In the genomic region with DNA sequence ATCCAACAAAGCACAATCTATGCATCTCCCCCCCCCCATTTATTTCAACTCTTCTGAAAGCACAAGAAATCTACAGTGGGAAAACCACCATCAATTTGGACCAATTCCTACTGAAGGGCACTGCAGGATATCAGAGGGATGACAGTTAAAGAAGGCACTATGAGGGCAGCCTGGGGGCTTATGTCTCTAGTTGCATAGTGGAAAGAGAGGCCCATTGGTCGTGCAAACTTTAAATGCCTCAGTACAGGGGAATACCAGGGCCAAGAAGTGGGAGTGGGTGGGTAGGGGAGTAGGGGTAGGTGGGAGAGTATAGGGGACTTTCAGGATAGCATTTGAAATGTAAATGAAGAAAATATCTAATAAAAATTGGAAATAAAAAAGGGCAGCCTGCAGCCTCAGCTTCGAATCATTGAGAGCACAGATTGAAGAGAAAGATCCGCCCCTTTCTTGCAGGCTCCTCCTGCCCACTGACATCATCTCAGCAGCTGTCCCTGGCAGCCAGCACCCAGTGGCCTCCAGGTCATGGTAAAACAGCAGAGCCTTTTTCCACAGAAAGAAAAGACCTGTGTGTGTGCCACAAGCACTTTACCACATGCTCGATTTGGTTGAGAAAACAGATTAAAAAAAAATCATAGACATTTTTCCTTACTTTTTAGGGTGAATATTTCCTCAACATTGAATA, we compare ENCODE assay signal across 12 mouse cellular contexts.
A peak's percentile ranks its signal among the peaks of the same experiment; 100 is the strongest.
DNase-seq lines count a peak whose midpoint lies in the region; ATAC-seq and TF ChIP-seq lines count a peak whose summit lies in the region.
"Had no signal": no experiment of that assay in that cellular context is flagged by ENCODE, and none has a peak within 500 bp of the region (broad histone marks: within the 10 kb centered on the region; RNA-seq: fewer than 3 reads in every experiment).

No protein-coding gene starts in this region.

- H3K36me3 ChIP-seq in forebrain, embryonic 11.5 days (ENCODE audit: control insufficient read depth, insufficient read depth, low read length) = no peaks in the 10 kb centered on the region
- H3K36me3 ChIP-seq in forebrain, embryonic 10.5 days (replicated peaks) = no peaks in the 10 kb centered on the region
- H3K36me3 ChIP-seq in lung, postnatal 0 days (ENCODE audit: insufficient read depth, low read length) = no peaks in the 10 kb centered on the region
- H3K36me3 ChIP-seq: lung, embryonic 15.5 days had no signal

- DNase-seq in forebrain, embryonic 11.5 days (ENCODE audit: low spot score) = no peak
- DNase-seq in forebrain, embryonic 10.5 days (ENCODE audit: extremely low spot score, low spot score) = no peak
- peak; percentile 4 to 5 for DNase-seq in lung, adult 18-20 months
- no peak for DNase-seq in lung, postnatal 0 days (ENCODE audit: low spot score)
- DNase-seq in embryo, embryonic 10.5 days (ENCODE audit: low spot score) = peak; percentile 31
- DNase-seq in layer of hippocampus, adult 8-10 months (ENCODE audit: low spot score in 2 of 2) = peak; percentile 4 to 7
- no peak for DNase-seq in testis, postnatal 14 days (ENCODE audit: low spot score)
- DNase-seq: B cell, adult 2 months; cerebellum, adult 9-10 months had no signal

- no peaks in the 10 kb centered on the region for H3K27me3 ChIP-seq in forebrain, embryonic 11.5 days (ENCODE audit: control insufficient read depth, insufficient read depth, low read length)
- H3K27me3 ChIP-seq in forebrain, embryonic 10.5 days (ENCODE audit: poor library complexity, severe bottlenecking) = no peaks in the 10 kb centered on the region
- no peaks in the 10 kb centered on the region for H3K27me3 ChIP-seq in lung, postnatal 0 days (replicated peaks; ENCODE audit: insufficient read depth, low read length)
- H3K27me3 ChIP-seq: lung, embryonic 15.5 days had no signal

- no peak overlapping the region for H3K9ac ChIP-seq in forebrain, embryonic 11.5 days (ENCODE audit: low read length)
- H3K9ac ChIP-seq in lung, postnatal 0 days (replicated peaks; ENCODE audit: low read depth) = no peak overlapping the region
- H3K9ac ChIP-seq: lung, embryonic 15.5 days had no signal

- H3K27ac ChIP-seq in forebrain, embryonic 11.5 days (ENCODE audit: low read depth, low read length) = no peak overlapping the region
- H3K27ac ChIP-seq in forebrain, embryonic 10.5 days = no peak overlapping the region
- H3K27ac ChIP-seq in lung, postnatal 0 days (ENCODE audit: low read length) = no peak overlapping the region
- H3K27ac ChIP-seq: lung, embryonic 15.5 days; stomach, postnatal 0 days had no signal

- no peaks in the 10 kb centered on the region for H3K9me3 ChIP-seq in forebrain, embryonic 11.5 days (ENCODE audit: control insufficient read depth, low read length)
- no peaks in the 10 kb centered on the region for H3K9me3 ChIP-seq in forebrain, embryonic 10.5 days
- H3K9me3 ChIP-seq in lung, postnatal 0 days (ENCODE audit: low read length) = no peaks in the 10 kb centered on the region
- H3K9me3 ChIP-seq: lung, embryonic 15.5 days had no signal

- TF ChIP-seq EP300 in lung, postnatal 0 days (IDR thresholded peaks at IDR 0.05) = no peak

- no peaks in the 10 kb centered on the region for H3K4me1 ChIP-seq in forebrain, embryonic 11.5 days (replicated peaks; ENCODE audit: control insufficient read depth, insufficient read depth, low read length)
- no peaks in the 10 kb centered on the region for H3K4me1 ChIP-seq in forebrain, embryonic 10.5 days
- no peaks in the 10 kb centered on the region for H3K4me1 ChIP-seq in lung, postnatal 0 days (ENCODE audit: insufficient read depth, low read depth, low read length)
- H3K4me1 ChIP-seq: lung, embryonic 15.5 days had no signal

- H3K4me3 ChIP-seq in forebrain, embryonic 11.5 days (ENCODE audit: low read depth, low read length) = no peak overlapping the region
- H3K4me3 ChIP-seq in forebrain, embryonic 10.5 days = no peak overlapping the region
- no peak overlapping the region for H3K4me3 ChIP-seq in lung, postnatal 0 days (ENCODE audit: low read depth, low read length)
- H3K4me3 ChIP-seq: lung, embryonic 15.5 days had no signal

- no peak overlapping the region for H3K4me2 ChIP-seq in forebrain, embryonic 11.5 days (ENCODE audit: low read depth, low read length, severe bottlenecking)
- H3K4me2 ChIP-seq in lung, postnatal 0 days (replicated peaks; ENCODE audit: low read depth, low read length) = no peak overlapping the region
- H3K4me2 ChIP-seq: lung, embryonic 15.5 days had no signal

- WGBS in forebrain, embryonic 11.5 days = 54% methylated on average over 4 of the region's 4 CpGs
- WGBS in forebrain, embryonic 10.5 days = 65% methylated on average over 4 of the region's 4 CpGs
- WGBS in lung, postnatal 0 days = 61% methylated on average over 4 of the region's 4 CpGs

- peak; percentile 65; the same call in 1 of the 2 replicates for ATAC-seq in forebrain, embryonic 11.5 days (replicated peaks; ENCODE audit: low FRiP score)
- no peak for ATAC-seq in lung, postnatal 0 days
- no peak for ATAC-seq in inflammation-experienced regulatory T-cells, adult 6 months

- no peak for TF ChIP-seq CTCF in lung, postnatal 0 days (IDR thresholded peaks at IDR 0.05)

Comparison
In these comparisons a context has a peak if more than half of its experiments do, and no peak if none do; other contexts are left out.
1. DNase-seq: peak in lung, adult 18-20 months (2 of 2), embryo, embryonic 10.5 days (single experiment) and layer of hippocampus, adult 8-10 months (2 of 2); none in forebrain, embryonic 11.5 days (single experiment), forebrain, embryonic 10.5 days (single experiment), lung, postnatal 0 days (single experiment) and testis, postnatal 14 days (single experiment).